Mouse (Mus musculus) cerebellum, adult 2 months (tissue): ENCODE measurements around the gene Phospho1.

ENCODE experiments used
- CTCF ChIP-seq: fragments of 200-500 bp; IDR thresholded peaks from 2 replicates; pipeline ENCODE4 v1.5.1; 2011; ENCODE audit warnings: low read depth, mild to moderate bottlenecking, control low read depth, low read length, moderate library complexity, borderline replicate concordance; ENCODE audit not compliant: insufficient read depth
- POLR2A ChIP-seq: fragments of 200-500 bp; IDR thresholded peaks from 2 replicates; pipeline ENCODE4 v1.6.1; 2011; ENCODE audit warnings: low read length, control low read depth, borderline replicate concordance; ENCODE audit not compliant: insufficient read depth

GRCm38 (mm10) chr11:95832129-95833005 is 8.1 kb downstream of the Phospho1 start:
- TF ChIP-seq CTCF (no peak), POLR2A (no peak)
